Mouse (Mus musculus): ENCODE measurements around the gene Ppp1r12b. TPM values are rescaled to one million over a fixed set of nuclear protein-coding genes. Genes with fewer than 3 reads are reported as not detected.

The Ppp1r12b gene
- total and polyA plus RNA-seq, 3 experiments, result 0.64 to 1.8 (median 1.6) TPM

GRCm38 (mm10) chr1:134788096-134788495 lies 167.6 kb downstream of the Ppp1r12b start:
- Histone ChIP-seq H3K4me3 (replicated peaks in 1 of 3; ENCODE audit: low read depth in 2 of 3, low read length in 2 of 3, poor library complexity in 1 of 3) (no peak overlapping the region), H3K9ac (ENCODE audit: insufficient read depth, low read depth) (no peak overlapping the region), H3K4me2 (ENCODE audit: insufficient read depth, low read depth, poor library complexity, severe bottlenecking) (no peak overlapping the region), H3K36me3 (replicated peaks in 1 of 2; ENCODE audit: control insufficient read depth in 1 of 2, insufficient read depth in 1 of 2, low read length in 1 of 2) (no peaks in the 10 kb centered on the region), H3K79me2 (replicated peaks; ENCODE audit: control insufficient read depth, extremely low read depth, insufficient read depth, poor library complexity, severe bottlenecking) (no peaks in the 10 kb centered on the region), H3K27ac (ENCODE audit: insufficient read depth, low read depth) (no peak overlapping the region), H3K4me1 (ENCODE audit: control insufficient read depth in 1 of 2, insufficient read depth in 2 of 2) (peaks cover 0 to 7% of the 10 kb centered on the region in 2 experiments; a peak in 2 of 4 replicates), H3K27me3 (replicated peaks) (no peaks in the 10 kb centered on the region), H3K9me3 (replicated peaks; ENCODE audit: low read length) (no peaks in the 10 kb centered on the region)
- in situ Hi-C loops (cut with MboI; ENCODE audit: low pct_ligation_motif_present, low pct_unique_long_range_greater_than_20kb, low sequenced_read_pairs) (no loop called here), dilution Hi-C loops (cut with MboI; ENCODE audit: extremely low pct_ligation_motif_present, extremely low pct_unique_long_range_greater_than_20kb, low sequenced_read_pairs) (no loop called here)
- no peak for DNase-seq (ENCODE audit: extremely low read depth)
- TF ChIP-seq ZC3H11A (IDR thresholded peaks at IDR 0.05; ENCODE audit: low read depth, low read length), result no peak

GRCm38 (mm10) chr1:134784911-134785310 lies 170.8 kb downstream of the Ppp1r12b start:
- Histone ChIP-seq H3K4me1 (ENCODE audit: control insufficient read depth in 1 of 2, insufficient read depth in 2 of 2) (peaks cover 0 to 7% of the 10 kb centered on the region in 2 experiments; a peak in 2 of 4 replicates), H3K27ac (ENCODE audit: insufficient read depth, low read depth) (no peak overlapping the region), H3K36me3 (replicated peaks in 1 of 2; ENCODE audit: control insufficient read depth in 1 of 2, insufficient read depth in 1 of 2, low read length in 1 of 2) (no peaks in the 10 kb centered on the region), H3K4me3 (replicated peaks in 1 of 3; ENCODE audit: low read depth in 2 of 3, low read length in 2 of 3, poor library complexity in 1 of 3) (no peak overlapping the region), H3K9ac (ENCODE audit: insufficient read depth, low read depth) (no peak overlapping the region), H3K9me3 (replicated peaks; ENCODE audit: low read length) (no peaks in the 10 kb centered on the region), H3K4me2 (ENCODE audit: insufficient read depth, low read depth, poor library complexity, severe bottlenecking) (no peak overlapping the region), H3K79me2 (replicated peaks; ENCODE audit: control insufficient read depth, extremely low read depth, insufficient read depth, poor library complexity, severe bottlenecking) (no peaks in the 10 kb centered on the region), H3K27me3 (replicated peaks) (no peaks in the 10 kb centered on the region)
- DNase-seq (ENCODE audit: extremely low read depth), result no peak
- dilution Hi-C loops (cut with MboI; ENCODE audit: extremely low pct_ligation_motif_present, extremely low pct_unique_long_range_greater_than_20kb, low sequenced_read_pairs) (no loop called here), in situ Hi-C loops (cut with MboI; ENCODE audit: low pct_ligation_motif_present, low pct_unique_long_range_greater_than_20kb, low sequenced_read_pairs) (no loop called here)
- TF ChIP-seq ZMIZ1 (IDR thresholded peaks at IDR 0.05; ENCODE audit: low read depth, low read length), result no peak
- TF ChIP-seq ELF1 (IDR thresholded peaks at IDR 0.05; ENCODE audit: low read depth, low read length), result no peak

- DNase-seq (ENCODE audit: extremely low read depth), result no peak
- H3K9ac ChIP-seq (ENCODE audit: insufficient read depth, low read depth), result no peak overlapping the region
- no peaks in the 10 kb centered on the region for H3K79me2 ChIP-seq (replicated peaks; ENCODE audit: control insufficient read depth, extremely low read depth, insufficient read depth, poor library complexity, severe bottlenecking)
- dilution Hi-C loops (cut with MboI; ENCODE audit: extremely low pct_ligation_motif_present, extremely low pct_unique_long_range_greater_than_20kb, low sequenced_read_pairs) (no loop called here), in situ Hi-C loops (cut with MboI; ENCODE audit: low pct_ligation_motif_present, low pct_unique_long_range_greater_than_20kb, low sequenced_read_pairs) (no loop called here)
- peaks cover 0 to 7% of the 10 kb centered on the region in 2 experiments; a peak in 2 of 4 replicates for H3K4me1 ChIP-seq (ENCODE audit: control insufficient read depth in 1 of 2, insufficient read depth in 2 of 2)
- no peak overlapping the region for H3K27ac ChIP-seq (ENCODE audit: insufficient read depth, low read depth)
- no peak overlapping the region for H3K4me2 ChIP-seq (ENCODE audit: insufficient read depth, low read depth, poor library complexity, severe bottlenecking)
- no peak overlapping the region for H3K4me3 ChIP-seq (replicated peaks in 1 of 3; ENCODE audit: low read depth in 2 of 3, low read length in 2 of 3, poor library complexity in 1 of 3)
- H3K27me3 ChIP-seq (replicated peaks), result no peaks in the 10 kb centered on the region
- no peaks in the 10 kb centered on the region for H3K36me3 ChIP-seq (replicated peaks in 1 of 2; ENCODE audit: control insufficient read depth in 1 of 2, insufficient read depth in 1 of 2, low read length in 1 of 2)
- TF ChIP-seq ZC3H11A (IDR thresholded peaks at IDR 0.05; ENCODE audit: low read depth, low read length), result no peak
- H3K9me3 ChIP-seq (replicated peaks; ENCODE audit: low read length), result no peaks in the 10 kb centered on the region
Observed at GRCm38 (mm10) chr1:134784481-134784880, 171.3 kb downstream of the Ppp1r12b start.

GRCm38 (mm10) chr1:134783958-134784357 lies 171.8 kb downstream of the Ppp1r12b start:
- dilution Hi-C loops (cut with MboI; ENCODE audit: extremely low pct_ligation_motif_present, extremely low pct_unique_long_range_greater_than_20kb, low sequenced_read_pairs), result no loop called here
- no peaks in the 10 kb centered on the region for H3K9me3 ChIP-seq (replicated peaks; ENCODE audit: low read length)

More at GRCm38 (mm10) chr1:134783958-134784357, 171.8 kb downstream of the Ppp1r12b start:
- Histone ChIP-seq H3K27ac (ENCODE audit: insufficient read depth, low read depth) (no peak overlapping the region), H3K27me3 (replicated peaks) (no peaks in the 10 kb centered on the region), H3K79me2 (replicated peaks; ENCODE audit: control insufficient read depth, extremely low read depth, insufficient read depth, poor library complexity, severe bottlenecking) (no peaks in the 10 kb centered on the region), H3K4me2 (ENCODE audit: insufficient read depth, low read depth, poor library complexity, severe bottlenecking) (no peak overlapping the region), H3K4me3 (replicated peaks in 1 of 3; ENCODE audit: low read depth in 2 of 3, low read length in 2 of 3, poor library complexity in 1 of 3) (no peak overlapping the region), H3K36me3 (replicated peaks in 1 of 2; ENCODE audit: control insufficient read depth in 1 of 2, insufficient read depth in 1 of 2, low read length in 1 of 2) (no peaks in the 10 kb centered on the region), H3K4me1 (ENCODE audit: control insufficient read depth in 1 of 2, insufficient read depth in 2 of 2) (peaks cover 0 to 7% of the 10 kb centered on the region in 2 experiments; a peak in 2 of 4 replicates), H3K9ac (ENCODE audit: insufficient read depth, low read depth) (no peak overlapping the region)
- in situ Hi-C loops (cut with MboI; ENCODE audit: low pct_ligation_motif_present, low pct_unique_long_range_greater_than_20kb, low sequenced_read_pairs), result no loop called here
- no peak for DNase-seq (ENCODE audit: extremely low read depth)
- TF ChIP-seq PAX5 (IDR thresholded peaks at IDR 0.05; ENCODE audit: low read length) (no peak), CTCF (conservative IDR thresholded peaks at IDR 0.05 in 1 of 2, IDR thresholded peaks at IDR 0.05 in 1 of 2; ENCODE audit: low read depth in 2 of 2, low read length in 2 of 2) (no peak), E2F4 (IDR thresholded peaks at IDR 0.05; ENCODE audit: insufficient replicate concordance, low read depth, low read length) (no peak), JUND (conservative IDR thresholded peaks at IDR 0.05; ENCODE audit: low read depth, low read length) (no peak), SIN3A (IDR thresholded peaks at IDR 0.05; ENCODE audit: low read length) (no peak), POLR2AphosphoS2 (IDR thresholded peaks at IDR 0.05; ENCODE audit: low read depth, low read length) (no peak), RCOR1 (conservative IDR thresholded peaks at IDR 0.05; ENCODE audit: low read depth, low read length) (no peak), USF1 (IDR thresholded peaks at IDR 0.05; ENCODE audit: low read depth, low read length) (no peak), BHLHE40 (IDR thresholded peaks at IDR 0.05; ENCODE audit: low read depth, low read length) (no peak), ELF1 (IDR thresholded peaks at IDR 0.05; ENCODE audit: low read depth, low read length) (no peak)

All from CH12.LX (cell line).